Comparison of ENCODE assay signal across 8 mouse cellular contexts in genomic region chr5:138857010-138857617, GRCm38 (mm10). TPM values are rescaled to one million over a fixed set of nuclear protein-coding genes. Genes with fewer than 3 reads are reported as not detected.
DNase-seq lines count a peak whose midpoint lies in the region; ATAC-seq lines count a peak whose summit lies in the region.

No protein-coding gene starts in this region.

- peak; percentile 77 for ATAC-seq in megakaryocyte progenitor cell, adult 5-6 weeks (replicated peaks; ENCODE audit: poor library complexity)
- ATAC-seq in inflammation-experienced regulatory T-cells, adult 6 months: no peak

- DNase-seq in WW6 (ENCODE audit: low read depth, low spot score): peak; percentile 22
- peak; percentile 77 for DNase-seq in cerebellum, adult 9-11 months
- peak; percentile 79 to 84 for DNase-seq in frontal cortex, postnatal 36 days (ENCODE audit: low spot score in 2 of 2)
- peak; percentile 48 for DNase-seq in induced T-regulatory cell, adult 2 months (ENCODE audit: low read depth)
- peak; percentile 75 to 76 for DNase-seq in left cerebral cortex, adult 8-10 months (ENCODE audit: low spot score in 2 of 2)
- peak; percentile 85 for DNase-seq in right cerebral cortex, postnatal 4 days

RNA-seq across cellular contexts. Expression of gene Gm5294, which starts 37.2 kb away (rescaled TPM):
- total RNA-seq in left cerebral cortex, adult 8-10 months (2022): not detected
- not detected in 2 replicates for total RNA-seq in megakaryocyte progenitor cell, adult 5-6 weeks (2015)
- total RNA-seq in megakaryocyte progenitor cell, adult 5-6 weeks (2017): not detected in 2 replicates
- not detected for polyA plus RNA-seq in inflammation-experienced regulatory T-cells, adult 6 months (2017; shearing (Covaris generic))

Comparison
In these comparisons a context has a peak if more than half of its experiments do, and no peak if none do; other contexts are left out.
1. DNase-seq: peak in every context shown above with its lines; median percentile 85 in right cerebral cortex, postnatal 4 days; 82 in frontal cortex, postnatal 36 days; 77 in cerebellum, adult 9-11 months; 76 in left cerebral cortex, adult 8-10 months; 48 in induced T-regulatory cell, adult 2 months; 22 in WW6.